11 mouse cellular contexts compared by ENCODE assay signal in the genomic region with DNA sequence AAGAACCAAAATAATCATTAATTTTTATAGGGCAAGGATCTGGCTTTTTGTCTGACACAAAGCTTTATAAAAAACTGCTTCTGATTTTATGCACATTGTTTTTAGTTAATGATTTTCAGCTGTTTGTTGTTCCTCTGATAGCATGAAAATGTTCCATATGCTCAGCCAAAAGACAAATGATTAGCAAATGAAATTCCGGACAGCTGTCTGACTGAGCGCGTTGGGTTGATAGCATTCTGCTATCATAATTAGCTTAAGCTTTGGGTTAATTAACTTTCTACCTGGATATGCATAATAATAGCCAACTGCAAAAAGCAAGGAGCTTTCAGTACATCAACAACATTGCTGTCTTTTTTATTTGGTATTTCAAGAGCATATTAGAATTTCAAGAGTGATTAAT.
DNase-seq lines count a peak whose midpoint lies in the region.
"Had no signal": no experiment of that assay in that cellular context is flagged by ENCODE, and none has a peak within 500 bp of the region (broad histone marks: within the 10 kb centered on the region; RNA-seq: fewer than 3 reads in every experiment).

No protein-coding gene starts in this region.

- DNase-seq in heart, adult 11 months, result peak; percentile 5
- no peak for DNase-seq in heart, adult 8-10 months (ENCODE audit: low spot score)
- DNase-seq in layer of hippocampus, adult 9-10 months (ENCODE audit: low spot score), result peak; percentile 16
- no peak for DNase-seq in layer of hippocampus, adult 11-12 months (ENCODE audit: low spot score)
- peak; percentile 39 for DNase-seq in retina, postnatal 1 day
- no peak for DNase-seq in retina, embryonic 14.5 days (ENCODE audit: low spot score)
- no peak for DNase-seq in cerebellum, adult 8-10 months
- DNase-seq: cerebellum, adult 2 months; cerebellum, postnatal 14 days; embryo, embryonic 11 days; gastrocnemius, postnatal 10 days had no signal

Comparison
In these comparisons a context has a peak if more than half of its experiments do, and no peak if none do; other contexts are left out.
1. DNase-seq: peak in heart, adult 11 months (single experiment), layer of hippocampus, adult 9-10 months (single experiment) and retina, postnatal 1 day (single experiment); none in heart, adult 8-10 months (single experiment), layer of hippocampus, adult 11-12 months (single experiment), retina, embryonic 14.5 days (single experiment) and cerebellum, adult 8-10 months (single experiment).